Mouse (Mus musculus): ENCODE data around the gene Csrnp3.

The Csrnp3 gene

GRCm38 (mm10) chr2:66019235-66019634 lies 173.7 kb downstream of the Csrnp3 start:
- in situ Hi-C loops (cut with MboI): no loop called here

DNA sequence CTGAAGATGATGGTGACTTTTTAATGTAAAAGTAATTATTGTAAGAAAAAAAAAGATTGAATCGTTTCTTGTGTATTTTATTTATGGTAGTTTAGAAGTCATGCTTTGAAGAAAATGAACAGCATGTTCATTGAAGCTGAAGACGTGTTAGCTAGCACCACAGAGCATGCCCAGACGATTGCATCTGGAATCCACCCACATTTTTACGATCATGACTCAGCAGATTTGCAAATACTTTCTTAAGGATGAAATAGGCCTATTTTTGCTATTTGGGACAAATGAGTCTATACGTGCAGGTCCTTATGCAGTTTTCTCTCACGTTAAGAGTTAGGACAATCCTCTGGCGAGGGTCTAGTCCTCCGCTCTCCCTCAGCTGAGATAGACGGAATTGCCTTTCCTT lies 177.9 kb downstream of the Csrnp3 start:
- in situ Hi-C loops (cut with MboI): no loop called here

DNA sequence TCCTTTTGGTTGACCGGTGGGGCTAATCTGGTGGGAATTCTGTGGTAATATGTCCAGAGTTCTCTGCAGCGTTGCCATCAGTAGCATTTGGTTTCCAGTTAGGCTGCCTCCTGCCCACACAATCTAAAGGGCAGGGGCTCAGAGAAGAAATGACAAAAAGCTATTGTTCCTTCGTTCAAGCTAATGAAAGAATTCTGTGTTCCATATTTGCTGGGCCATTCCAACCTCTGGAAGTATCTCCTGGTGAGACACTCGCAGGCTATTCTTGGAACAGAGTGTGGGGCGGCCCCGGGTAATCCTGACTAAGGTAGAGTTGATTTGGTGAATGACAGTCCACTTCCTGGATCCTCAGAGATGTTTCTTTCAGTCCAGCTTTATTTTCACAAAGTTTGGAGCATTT lies 179.3 kb downstream of the Csrnp3 start:
- in situ Hi-C loops (cut with MboI): no loop called here

DNA sequence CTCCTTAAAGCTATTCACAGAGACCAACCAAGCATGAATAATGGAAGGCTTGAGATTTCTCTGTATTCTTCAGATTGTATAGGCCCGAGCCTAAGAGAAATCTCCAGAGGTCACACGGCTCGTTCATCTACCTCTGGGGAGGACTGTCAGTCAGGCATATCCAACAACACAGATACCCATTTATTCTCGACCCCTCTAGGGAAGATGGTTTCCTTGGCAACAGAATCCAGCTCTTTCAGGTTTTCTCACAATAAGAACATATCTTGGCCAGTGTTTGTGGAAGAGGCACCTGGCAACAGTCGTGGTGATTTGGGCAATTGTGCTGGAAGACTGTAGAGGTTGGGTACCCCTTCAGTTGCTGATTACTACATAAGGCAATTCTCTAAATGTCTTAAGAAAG lies 183.2 kb downstream of the Csrnp3 start:
- in situ Hi-C loops (cut with MboI): no loop called here

DNA sequence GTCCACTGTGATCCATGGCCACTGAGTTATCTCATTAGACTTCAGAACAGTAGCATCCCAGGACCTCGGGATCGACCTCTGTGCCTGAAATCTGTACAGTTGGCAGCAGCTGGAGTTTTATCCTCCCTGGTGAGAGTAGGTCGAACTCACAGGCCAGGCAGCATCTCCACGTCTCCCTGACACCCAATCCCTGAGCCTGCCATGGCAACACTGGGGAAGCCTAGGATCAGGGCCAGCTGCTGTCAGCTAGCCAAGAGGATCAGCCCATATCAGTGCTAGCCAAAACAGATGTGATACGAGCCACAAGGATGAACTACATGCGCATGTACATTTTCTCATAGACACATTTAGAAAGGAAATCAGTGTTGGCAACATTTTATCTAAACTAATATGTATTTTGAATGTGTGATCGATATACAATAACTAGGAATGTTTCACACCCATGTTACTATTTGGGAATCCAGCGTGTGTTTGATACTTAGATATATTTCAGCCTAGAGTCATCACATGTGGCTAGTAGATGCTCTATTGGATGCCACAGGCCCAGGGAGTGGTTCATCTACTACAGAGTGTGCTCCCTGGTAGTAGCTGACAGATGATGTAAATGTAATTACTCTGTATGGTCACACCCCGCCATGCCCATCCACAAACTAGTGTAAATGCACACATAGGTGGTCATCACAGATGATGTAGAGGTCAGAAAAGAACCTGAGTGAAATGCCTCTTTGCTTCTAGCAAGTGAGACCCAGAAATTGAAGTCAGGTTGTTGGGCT lies 189.5 kb downstream of the Csrnp3 start:
- in situ Hi-C loops (cut with MboI): no loop called here

DNA sequence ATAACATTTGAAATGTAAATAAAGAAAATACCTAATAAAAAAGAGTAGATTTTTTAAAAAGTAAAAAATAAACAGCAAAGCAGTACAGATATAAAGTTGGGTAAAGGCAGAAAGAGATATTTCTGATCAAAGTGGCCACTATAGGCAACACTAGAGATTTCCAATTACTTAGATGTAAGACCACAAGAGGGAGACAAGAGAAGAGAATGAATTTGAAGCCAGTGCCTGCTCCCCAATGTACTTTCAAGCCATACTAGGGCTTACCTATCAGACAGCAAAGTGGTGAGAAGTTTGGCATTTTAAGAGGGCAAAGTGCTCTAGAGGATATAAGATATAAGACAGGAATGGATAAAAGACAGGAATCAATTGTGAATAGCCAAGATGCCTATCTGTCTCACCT lies 195.0 kb downstream of the Csrnp3 start:
- in situ Hi-C loops (cut with MboI): no loop called here

DNA sequence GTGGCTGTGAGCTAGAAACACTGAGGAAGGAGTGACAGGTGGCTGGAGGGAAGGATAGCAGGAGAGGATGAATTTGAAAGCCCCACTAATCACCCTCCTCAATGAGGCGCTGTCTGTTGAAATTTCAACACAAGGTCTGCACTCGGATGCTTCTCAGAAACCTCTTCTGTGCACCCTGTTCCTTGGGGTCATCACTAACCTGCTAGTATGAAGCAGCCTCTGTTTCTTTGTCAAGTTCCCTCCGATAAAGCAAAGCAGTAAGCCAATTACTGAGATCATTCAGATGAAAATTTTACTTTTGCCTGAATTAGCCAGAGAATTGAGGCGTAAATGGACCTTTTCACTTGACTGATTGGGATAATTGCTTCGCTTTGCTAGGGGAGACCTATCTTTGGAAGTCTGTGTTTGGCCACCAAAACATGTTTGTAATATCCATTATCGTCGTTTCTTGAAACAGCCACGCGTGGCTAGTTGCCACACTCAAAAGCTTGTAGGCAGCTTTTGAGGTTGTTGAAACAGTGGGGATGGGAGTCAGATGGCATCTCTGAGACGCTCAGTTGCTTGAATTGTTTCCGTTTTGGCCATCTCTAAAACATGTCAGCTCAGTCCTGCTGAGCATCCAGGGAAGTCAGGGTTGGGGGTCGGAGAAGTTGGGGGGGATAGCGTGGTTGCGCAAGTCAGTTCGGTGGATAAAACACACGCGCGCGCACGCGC lies 195.8 kb downstream of the Csrnp3 start:
- in situ Hi-C loops (cut with MboI): no loop called here

DNA sequence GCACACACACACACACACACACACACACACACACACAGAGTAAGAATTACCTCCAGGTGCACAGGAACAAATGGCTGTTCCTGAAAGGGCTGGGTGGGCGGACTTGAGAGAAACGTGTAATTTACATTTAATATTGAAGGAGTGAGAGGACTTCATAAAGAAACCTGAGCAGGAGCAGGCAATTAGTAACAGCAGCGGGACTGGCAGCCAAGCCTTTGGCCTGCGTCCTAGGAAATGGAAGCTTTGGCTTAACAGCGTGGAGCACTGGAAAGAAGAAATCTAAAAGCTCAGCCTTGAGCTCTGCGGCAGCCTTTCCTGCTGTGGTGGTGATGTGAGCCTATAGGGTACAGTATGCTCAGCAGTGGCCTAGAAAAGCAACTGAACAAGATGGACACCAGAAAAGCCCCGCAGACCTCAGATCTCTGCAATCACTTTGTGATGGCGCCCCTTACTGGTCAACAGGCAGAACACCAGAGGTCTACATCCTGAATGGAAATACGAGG lies 196.4 kb downstream of the Csrnp3 start:
- in situ Hi-C loops (cut with MboI): no loop called here

GRCm38 (mm10) chr2:66043441-66044404 lies 198.2 kb downstream of the Csrnp3 start:
- in situ Hi-C loops (cut with MboI): no loop called here

DNA sequence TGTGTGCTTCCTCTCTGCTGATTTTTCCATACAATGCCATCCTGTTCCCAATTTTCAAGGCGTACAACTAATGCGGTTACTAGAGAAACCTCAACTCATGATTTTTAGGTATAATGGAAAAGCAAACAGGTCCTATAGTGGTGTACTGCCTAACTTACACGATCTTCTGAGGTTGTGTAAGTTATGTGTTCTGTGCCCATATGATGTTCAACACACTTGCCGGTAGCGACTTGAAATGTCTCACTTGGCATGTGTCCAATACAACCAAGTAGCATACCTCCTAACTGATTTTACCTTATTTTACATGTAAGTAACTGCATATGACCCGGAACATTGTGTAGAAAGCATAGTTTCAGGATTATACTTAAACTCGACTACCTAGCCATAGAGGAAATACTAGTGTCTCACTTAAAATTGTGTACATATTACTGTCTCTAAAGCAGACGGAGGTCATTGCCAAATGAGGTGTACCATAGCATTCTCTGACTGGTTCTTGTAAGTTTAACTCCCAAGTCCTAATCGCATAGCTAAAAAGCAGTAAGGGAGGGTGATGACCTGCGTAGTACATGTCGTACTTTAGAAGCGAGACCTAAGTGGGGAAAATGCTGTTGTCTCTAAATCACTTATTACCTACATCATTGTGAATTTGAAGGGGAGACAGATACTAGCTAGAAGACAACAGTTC lies 199.0 kb downstream of the Csrnp3 start:
- in situ Hi-C loops (cut with MboI): no loop called here

- in situ Hi-C loops (cut with MboI): no loop called here
Observed at GRCm38 (mm10) chr2:66063291-66063690, 217.7 kb downstream of the Csrnp3 start.

GRCm38 (mm10) chr2:66069454-66069853 lies 223.9 kb downstream of the Csrnp3 start:
- in situ Hi-C loops (cut with MboI): no loop called here

DNA sequence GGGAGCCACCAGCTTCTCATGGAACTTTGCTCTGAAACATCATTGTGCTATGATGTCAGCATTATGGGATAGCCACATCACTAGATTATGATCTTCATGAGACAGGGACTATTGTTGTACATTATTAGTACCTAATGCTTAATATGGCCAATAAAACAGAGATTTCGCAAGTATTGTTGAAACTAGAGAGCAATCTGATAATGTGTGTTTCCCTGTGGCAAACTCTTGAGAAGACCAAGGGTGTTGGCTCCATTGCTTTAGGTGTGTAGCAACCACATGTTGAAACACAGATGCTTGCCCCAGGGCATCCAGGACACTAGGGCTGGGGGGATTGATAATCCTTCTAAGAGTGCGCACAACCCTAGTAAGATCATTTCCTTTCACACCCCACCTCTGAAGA lies 235.2 kb downstream of the Csrnp3 start:
- in situ Hi-C loops (cut with MboI): no loop called here
